Mouse (Mus musculus): ENCODE results near the gene Gtse1.
"Not testable (repeated sequence)": the region's sequence is repeated elsewhere in the genome, so short reads cannot be mapped to it uniquely, and the experiment has no call there.

The Gtse1 gene

DNA sequence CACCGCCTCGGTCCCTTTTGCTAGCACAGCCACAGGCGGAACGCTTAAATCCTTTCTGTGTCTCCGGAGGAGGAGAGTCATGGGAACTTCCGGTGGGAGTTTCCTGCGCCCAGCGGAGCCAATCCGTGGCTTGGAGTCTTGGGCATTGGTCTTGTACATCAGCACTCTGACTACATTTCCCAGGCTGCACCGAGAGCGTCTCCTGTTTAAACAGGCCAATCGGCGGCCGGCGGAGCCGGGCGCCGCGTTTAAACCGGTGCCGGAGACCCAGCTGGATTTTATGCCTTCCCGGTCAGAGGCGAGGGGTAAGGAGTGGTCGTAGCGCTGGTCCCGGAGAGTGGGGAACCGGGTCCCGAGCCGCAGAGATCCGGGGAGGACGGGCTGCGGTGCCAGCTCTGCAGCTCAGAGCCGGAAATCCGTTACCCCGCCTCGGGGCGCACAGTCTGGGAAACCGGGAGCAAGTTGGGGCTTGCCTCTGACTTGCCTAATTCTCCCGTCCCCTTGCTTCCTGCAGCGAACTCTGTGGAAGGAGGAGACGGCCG lies at the start of gene Gtse1:
TSS of gene Gtse1 (plus strand) at position 256 of the 542 bp plus-strand sequence.
- DNase-seq (ENCODE audit: low spot score in 2 of 2): peak; percentile 82 to 90

GRCm38 (mm10) chr15:85810462-85810805 lies 49.1 kb upstream of the Gtse1 start:
- DNase-seq (ENCODE audit: low spot score in 2 of 2): no peak

DNA sequence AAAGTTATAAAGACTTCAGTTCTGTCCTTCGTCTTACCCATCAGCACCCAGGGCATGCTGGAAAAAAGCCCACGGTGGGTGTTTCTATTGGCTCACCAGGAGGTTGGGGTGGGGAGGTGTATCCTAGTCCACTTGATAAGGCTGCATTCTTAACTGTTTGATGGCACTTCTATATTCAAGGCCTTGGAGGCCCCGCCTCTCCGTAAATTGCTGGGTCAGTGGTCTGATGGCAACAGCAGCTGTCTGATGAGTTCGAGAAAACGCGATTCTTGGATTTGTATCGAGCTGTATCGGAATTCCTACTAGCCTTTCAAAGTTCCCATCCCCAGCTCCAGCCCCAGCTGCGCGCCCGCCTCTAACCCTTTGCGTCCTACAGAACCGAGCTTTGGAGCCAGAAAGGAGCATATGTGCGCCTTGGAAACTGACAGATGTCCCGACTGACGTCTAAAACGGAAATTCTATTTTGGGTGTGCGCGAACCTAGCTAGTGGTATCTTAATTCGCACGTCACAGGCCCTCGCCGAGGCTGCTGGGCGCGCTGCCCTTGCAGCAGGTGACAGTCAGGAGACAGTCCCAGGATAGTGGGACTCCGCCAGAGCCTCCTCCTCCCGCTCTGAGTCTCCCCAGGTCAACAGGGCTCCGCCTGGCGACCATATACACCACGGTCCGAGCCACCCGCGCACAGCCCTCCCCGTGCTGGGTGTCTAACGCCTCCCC lies 48.6 kb upstream of the Gtse1 start:
- DNase-seq (ENCODE audit: low spot score in 2 of 2): no peak

DNA sequence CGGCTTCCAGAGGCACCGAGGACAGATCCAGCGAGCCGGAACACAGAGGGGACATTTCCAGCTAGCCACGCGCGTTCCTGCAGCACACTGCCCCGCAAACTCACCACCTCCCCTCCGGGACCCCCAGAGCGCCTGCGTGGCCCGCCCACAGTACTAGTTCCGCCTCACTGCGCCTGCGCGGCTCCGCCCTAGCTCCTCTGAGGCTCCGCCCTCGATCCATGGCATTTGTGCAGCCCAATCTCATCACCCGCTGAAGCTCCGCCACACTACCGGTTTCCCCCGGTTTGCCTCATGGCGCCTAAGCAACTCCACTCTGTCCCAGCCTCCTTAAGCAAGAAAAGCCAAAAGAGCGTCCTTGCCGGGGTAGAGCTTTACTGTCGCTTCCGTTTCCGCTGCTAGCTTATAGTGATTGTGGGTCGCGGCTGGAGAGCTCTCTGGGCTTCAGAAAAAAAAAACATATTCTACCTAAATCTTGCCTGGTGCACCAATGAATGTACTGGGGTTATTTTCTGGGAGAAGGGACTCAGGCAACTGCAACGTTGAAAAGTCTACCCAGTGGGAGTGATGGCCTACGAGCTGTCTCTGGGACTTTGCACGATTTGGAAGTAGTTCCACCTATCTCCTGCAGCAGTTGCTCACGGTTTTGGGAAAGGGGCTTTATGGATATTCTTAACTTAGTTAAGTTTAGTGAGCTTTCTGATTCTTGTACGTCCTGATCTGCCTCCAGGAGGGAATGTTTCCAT lies 47.8 kb upstream of the Gtse1 start, which contains the start of gene Cdpf1:
TSS of gene Cdpf1 (minus strand) at position 163 of the 743 bp plus-strand sequence.
- peak; percentile 98 for DNase-seq (ENCODE audit: low spot score in 2 of 2)

GRCm38 (mm10) chr15:85813428-85813827 lies 46.1 kb upstream of the Gtse1 start:
- no peak for DNase-seq (ENCODE audit: low spot score in 2 of 2)

DNA sequence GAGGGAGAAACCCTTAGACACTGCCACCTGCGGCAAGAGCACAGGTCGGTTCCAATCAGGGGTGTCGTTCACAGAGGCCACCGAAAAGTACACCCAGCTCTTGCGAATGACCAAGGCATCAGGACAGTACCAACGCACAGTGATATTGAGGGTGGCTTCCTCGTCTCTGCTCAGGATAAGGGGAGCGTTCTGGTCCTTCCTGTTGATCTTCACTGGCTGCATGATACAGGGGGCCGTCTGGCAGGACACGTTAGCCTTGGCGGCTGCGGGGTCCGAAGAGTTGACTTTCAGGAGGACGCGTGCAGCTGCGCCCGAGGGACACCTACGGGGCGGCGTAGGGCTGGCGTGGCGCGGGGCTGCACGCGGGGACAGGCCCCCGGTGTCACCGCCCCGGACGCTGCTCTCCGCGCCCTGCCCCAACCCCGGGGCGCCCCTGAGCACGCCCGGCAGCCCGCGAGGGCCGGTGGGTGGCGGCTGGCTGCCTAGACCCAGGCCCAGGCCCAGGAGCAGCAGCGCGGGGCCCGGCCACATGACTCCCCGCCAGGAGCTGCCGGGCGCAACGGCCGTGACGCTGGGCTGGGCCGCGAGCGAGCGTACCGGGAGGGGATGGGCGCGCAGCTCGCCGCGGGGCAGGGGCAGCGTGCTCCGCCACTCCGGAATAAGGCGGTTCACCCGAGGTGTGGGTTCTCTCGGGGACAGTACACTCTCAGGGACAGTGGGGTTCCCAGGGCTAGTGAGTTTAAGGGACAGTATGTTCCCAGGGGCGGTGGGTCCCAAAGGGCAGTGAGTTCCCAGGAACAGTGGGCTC lies 38.1 kb upstream of the Gtse1 start, which contains the start of gene Pkdrej:
TSS of gene Pkdrej (minus strand) at position 532 of the 808 bp plus-strand sequence.
- no peak for DNase-seq (ENCODE audit: low spot score in 2 of 2)

DNA sequence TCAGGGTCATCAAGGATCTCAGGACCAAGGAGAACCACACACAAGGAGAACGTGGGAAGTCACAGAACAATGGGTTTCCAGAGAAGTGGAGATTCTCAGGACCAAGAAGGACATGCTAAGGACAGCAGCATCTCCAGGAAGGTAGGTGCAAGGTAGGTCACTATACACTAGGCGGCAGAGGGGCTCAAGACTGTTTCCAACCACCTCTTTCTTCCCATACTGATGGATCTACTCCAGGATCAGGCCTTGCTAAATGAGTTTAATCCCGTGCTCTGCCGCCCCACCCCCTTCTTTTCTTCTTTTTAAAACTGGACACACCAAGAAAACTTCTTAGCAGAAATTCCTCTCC lies 37.6 kb upstream of the Gtse1 start:
- no peak for DNase-seq (ENCODE audit: low spot score in 2 of 2)

- DNase-seq (ENCODE audit: low spot score in 2 of 2): no peak
These were observed 32.9 kb upstream of the Gtse1 start for GRCm38 (mm10) chr15:85826676-85827075.

DNA sequence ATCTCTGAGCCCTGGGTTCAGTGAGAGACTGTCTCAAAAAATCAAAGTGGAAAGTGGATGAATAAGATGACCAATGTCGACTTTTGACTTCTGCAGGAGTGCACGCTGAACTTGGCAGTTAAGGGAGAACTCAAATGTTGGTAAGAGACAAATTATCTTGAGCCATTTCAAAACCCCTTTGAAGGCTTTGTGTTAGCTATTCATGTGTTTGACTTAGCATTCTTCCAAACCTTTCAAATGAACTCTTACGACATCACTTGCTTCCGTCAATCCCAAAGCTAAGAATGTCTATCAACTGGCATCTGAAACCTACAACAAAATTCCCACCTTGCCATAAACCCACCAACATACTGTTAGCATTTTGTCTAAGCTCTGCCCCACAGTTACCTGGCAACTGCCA lies 31.5 kb upstream of the Gtse1 start:
- no peak for DNase-seq (ENCODE audit: low spot score in 2 of 2)

- DNase-seq (ENCODE audit: low spot score in 2 of 2): no peak
These were observed 30.1 kb upstream of the Gtse1 start for GRCm38 (mm10) chr15:85829470-85829869.

- DNase-seq (ENCODE audit: low spot score in 2 of 2): peak; percentile 69 to 73
These were observed 27.5 kb upstream of the Gtse1 start, which contains the start of gene Ttc38 for GRCm38 (mm10) chr15:85831954-85832590. Gene Ttc38, plus strand, starts transcription at chr15:85832306.

GRCm38 (mm10) chr15:85832599-85832998 lies 26.9 kb upstream of the Gtse1 start:
- DNase-seq (ENCODE audit: low spot score in 2 of 2): no peak

- no peak for DNase-seq (ENCODE audit: low spot score in 2 of 2)
These were observed 24.2 kb upstream of the Gtse1 start for GRCm38 (mm10) chr15:85835335-85835734.

DNA sequence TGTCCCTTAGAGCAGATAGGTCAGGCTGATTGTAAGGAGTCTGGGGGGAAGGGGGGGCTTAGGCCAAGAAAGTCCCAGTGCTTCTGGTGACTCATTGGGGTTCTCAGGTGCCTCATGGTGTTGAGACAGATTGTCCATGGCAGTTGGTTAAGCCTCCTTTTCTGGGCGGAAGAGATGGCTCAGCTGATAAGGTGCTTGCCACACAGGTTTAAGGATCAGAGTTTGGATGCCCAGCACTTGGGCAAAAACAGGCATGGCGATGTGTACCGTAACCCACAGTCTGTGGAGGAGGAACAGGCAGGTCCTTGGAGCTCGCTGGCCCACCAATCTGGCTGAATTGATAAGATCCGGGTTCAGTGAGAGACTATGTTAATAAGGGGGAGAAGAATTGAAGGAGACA lies 22.7 kb upstream of the Gtse1 start:
- DNase-seq (ENCODE audit: low spot score in 2 of 2): no peak

DNA sequence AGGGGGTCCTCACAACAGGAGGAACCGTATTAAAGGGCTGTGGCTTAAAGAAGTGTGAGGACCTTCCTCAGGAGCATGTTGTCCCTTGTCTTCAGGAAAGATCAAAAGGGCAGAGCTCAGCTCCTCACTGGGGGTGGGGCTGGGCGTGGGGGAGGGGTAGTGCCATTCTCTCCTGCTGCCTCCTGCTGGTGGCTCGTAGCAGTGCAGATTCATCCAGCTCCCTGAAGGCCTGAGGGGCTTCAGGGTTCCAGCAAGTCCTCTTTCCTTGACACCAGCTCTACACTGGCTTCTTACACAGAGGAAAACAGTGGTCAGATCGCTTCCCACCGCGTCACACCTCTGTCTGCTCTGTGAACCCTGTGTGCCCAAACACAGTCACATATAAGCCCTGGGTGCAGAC lies 18.6 kb upstream of the Gtse1 start:
- peak in 1 of 2 experiments; percentile 27 for DNase-seq (ENCODE audit: low spot score in 2 of 2)

- DNase-seq (ENCODE audit: low spot score in 2 of 2): no peak
These were observed 17.7 kb upstream of the Gtse1 start for GRCm38 (mm10) chr15:85841796-85842360.

DNA sequence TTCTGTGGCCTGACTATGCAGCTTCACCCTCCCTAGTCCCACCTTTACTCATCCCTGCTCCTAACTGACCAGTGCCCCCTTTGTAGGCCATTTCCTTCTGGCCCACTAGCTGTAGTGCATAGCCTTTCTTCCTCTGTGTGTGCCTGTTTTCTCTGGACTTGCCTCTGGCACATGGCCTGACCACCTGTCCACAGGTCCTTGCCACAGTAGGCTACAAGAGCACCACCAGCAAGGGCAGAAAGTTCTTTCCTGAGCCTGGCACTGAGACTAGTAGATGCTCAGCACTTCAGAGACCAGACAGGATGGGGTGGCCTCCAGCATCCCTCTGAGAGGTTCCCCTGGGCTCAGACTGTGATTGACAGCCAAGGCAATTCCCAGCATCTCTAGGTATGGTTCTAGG lies 14.5 kb upstream of the Gtse1 start:
- no peak for DNase-seq (ENCODE audit: low spot score in 2 of 2)

GRCm38 (mm10) chr15:85851656-85852392 lies 7.7 kb upstream of the Gtse1 start:
- no peak for DNase-seq (ENCODE audit: low spot score in 2 of 2)

DNA sequence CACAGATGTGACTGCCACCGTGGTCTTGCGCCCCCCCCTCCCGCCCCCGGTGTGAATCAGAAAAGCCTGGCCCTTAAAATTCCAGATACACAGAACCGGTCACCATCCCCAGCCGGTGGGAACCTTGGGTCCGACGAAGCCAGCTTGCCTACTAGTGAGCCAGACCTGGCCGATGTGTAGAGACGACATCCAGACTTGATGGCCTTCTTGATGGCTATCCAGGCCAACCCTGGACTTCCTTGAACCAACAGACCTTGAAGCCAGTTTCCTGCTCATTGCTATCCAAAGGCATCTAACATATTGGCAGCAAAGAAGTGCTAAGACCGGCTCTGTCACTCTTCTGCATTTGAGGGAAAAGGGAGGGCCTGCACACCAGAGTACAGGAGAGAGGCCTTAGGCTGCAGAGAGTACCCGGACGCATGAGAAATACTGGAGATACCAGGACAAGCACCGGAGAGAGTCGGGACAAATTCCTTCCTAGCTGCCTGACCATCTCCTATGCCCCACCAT lies 510 bp upstream of the Gtse1 start:
- DNase-seq (ENCODE audit: low spot score in 2 of 2): no peak

DNA sequence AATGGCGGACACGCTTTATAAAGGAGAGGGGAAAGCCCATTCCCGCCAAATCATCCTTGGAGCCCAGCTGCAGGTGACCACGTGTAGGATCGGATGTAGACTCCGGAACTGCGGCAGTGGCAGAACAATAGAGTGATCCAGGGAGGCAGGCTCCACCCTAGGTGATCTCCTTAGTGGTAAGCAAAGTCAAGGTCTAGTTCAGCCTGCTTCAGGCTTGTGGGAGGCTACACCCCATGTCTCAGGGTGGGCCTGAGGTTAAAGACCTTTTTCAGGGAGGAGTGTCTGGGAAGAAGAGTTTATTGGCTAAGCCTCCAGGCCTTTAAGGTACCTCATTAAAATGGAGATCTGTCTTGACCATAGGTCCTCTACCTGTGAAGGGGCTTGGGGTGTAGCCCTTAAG lies 6.4 kb downstream of the Gtse1 start:
- not testable (repeated sequence) for DNase-seq (ENCODE audit: low spot score in 2 of 2)

Data from spleen, postnatal 14 days (tissue).